Mouse (Mus musculus) E14TG2a.4 (cell line): ENCODE results near the gene Npat.

ENCODE experiments used
- CTCF ChIP-seq: conservative IDR thresholded peaks from 2 replicates; pipeline ENCODE4 v1.5.1; 2014; ENCODE audit warnings: low read length
- NANOG ChIP-seq: IDR thresholded peaks from 2 replicates; pipeline ENCODE4 v1.6.1; 2014; ENCODE audit warnings: borderline replicate concordance, low read length, mixed read lengths
- POU5F1 ChIP-seq: IDR thresholded peaks from 2 replicates; pipeline ENCODE4 v1.6.1; 2014; ENCODE audit warnings: low read length, borderline replicate concordance

GRCm38 (mm10) chr9:53572516-53573307, 35.9 kb downstream of the Npat start:
- TF ChIP-seq CTCF = no peak
- no peak for TF ChIP-seq NANOG
- no peak for TF ChIP-seq POU5F1
